Mouse (Mus musculus) thymus, adult 2 months (tissue): ENCODE data around the gene Kctd8.

Experiments
- CTCF ChIP-seq: fragments of 200-500 bp; IDR thresholded peaks from 2 replicates; pipeline ENCODE4 v1.5.1; 2012; ENCODE audit warnings: mild to moderate bottlenecking, control low read depth, low read length, moderate library complexity, borderline replicate concordance; ENCODE audit not compliant: control insufficient read depth, poor library complexity, insufficient read depth; ENCODE audit errors: extremely low read depth
- POLR2A ChIP-seq: fragments of 200-500 bp; IDR thresholded peaks from 2 replicates; pipeline ENCODE4 v1.6.1; 2012; ENCODE audit warnings: mild to moderate bottlenecking, low read length, control low read depth, moderate library complexity; ENCODE audit not compliant: control insufficient read depth, poor library complexity, insufficient read depth; ENCODE audit errors: extremely low read depth

DNA sequence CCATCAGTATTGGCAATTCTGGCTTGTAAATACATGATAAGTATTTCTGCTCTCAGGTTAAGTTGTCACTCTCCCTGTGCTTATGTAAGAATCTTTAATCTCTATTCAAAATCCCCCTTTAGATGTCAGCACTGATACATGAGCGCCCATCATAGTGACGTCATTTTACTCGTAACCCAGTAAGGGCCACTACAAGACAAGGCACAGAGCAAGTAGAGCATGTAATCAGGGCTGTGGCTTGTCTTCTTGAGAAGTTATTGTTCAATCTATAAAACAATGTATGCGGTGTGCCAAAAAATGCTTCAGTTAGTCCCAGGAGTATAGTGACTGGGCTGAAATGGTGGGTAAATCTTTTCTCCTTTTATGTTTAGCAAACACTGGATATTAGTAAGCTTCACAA, 13.9 kb downstream of the Kctd8 start:
- TF ChIP-seq POLR2A (no peak), CTCF (no peak)
